Mouse (Mus musculus) lung, adult 2 months (tissue): Measurements from ENCODE around the gene Emilin2.
"Not testable (repeated sequence)": the region's sequence is repeated elsewhere in the genome, so short reads cannot be mapped to it uniquely, and the experiment has no call there.

Experiments
- CTCF ChIP-seq: fragments of 200-500 bp; IDR thresholded peaks from 2 replicates; pipeline ENCODE4 v1.5.1; 2011; ENCODE audit warnings: mild to moderate bottlenecking, low read length, control low read depth; ENCODE audit not compliant: insufficient read depth
- POLR2A ChIP-seq: fragments of 200-500 bp; IDR thresholded peaks from 2 replicates; pipeline ENCODE4 v1.6.1; 2011; ENCODE audit warnings: low read depth, mild to moderate bottlenecking, control low read depth, low read length, borderline replicate concordance; ENCODE audit errors: extremely low read depth

DNA sequence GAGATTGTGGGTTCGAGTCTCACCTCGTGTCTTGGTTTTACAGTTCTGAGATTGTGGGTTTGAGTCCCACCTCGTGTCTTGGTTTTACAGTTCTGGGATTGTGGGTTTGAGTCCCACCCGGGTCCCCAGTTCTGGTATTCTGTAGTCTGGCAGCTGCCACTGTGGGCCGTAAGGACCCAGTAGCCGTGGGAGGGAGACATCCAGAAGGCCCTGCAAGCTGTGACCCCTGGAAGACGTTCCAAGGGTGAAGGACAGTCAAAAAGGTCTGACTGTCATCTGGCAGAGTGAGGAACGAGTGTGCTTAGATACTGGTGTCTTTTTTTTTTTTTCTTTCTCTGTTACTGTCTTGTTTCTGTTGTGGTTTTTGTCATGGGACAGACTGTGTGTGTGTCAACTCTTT is 9.0 kb upstream of the Emilin2 start:
- TF ChIP-seq POLR2A, CTCF: not testable (repeated sequence)
